Mouse (Mus musculus): ENCODE data around the gene Adprhl1.

DNA sequence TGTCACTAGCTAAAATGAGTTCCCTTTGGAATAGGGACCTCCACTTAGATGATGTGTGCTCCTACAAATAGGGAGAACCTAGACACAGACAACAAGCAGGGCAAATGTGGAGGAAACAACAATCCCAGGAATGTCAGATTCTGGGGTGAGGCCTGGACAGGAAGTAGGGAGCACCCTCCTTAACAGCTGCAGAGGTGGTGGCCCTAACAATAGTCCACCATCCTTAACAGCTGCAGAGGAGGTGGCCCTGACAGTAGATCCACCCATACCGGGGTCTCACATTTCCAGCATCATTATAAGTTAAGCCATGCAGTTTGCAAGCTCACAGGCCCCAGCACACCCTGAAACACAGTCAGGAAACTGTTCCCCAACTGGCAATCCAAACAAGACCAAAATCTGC lies 65.1 kb downstream of the Adprhl1 start:
- TF ChIP-seq CTCF (IDR thresholded peaks at IDR 0.05; ENCODE audit: low read depth) (no peak), EP300 (IDR thresholded peaks at IDR 0.05; ENCODE audit: low read depth) (no peak)

Data from liver, embryonic 14.5 days (tissue).